Mouse (Mus musculus) G1E (cell line): Measurements from ENCODE around the gene Kat6b.

Experiments used
- CTCF ChIP-seq: IDR thresholded peaks from 2 replicates; pipeline ENCODE4 v1.5.1; 2012; ENCODE audit warnings: low read depth, low read length, inconsistent platforms, mixed read lengths
- GATA1 ChIP-seq: IDR thresholded peaks from 2 replicates; pipeline ENCODE4 v1.6.1; 2012; ENCODE audit warnings: borderline replicate concordance, low read length, inconsistent platforms, mixed read lengths
- GATA2 ChIP-seq: IDR thresholded peaks from 2 replicates; pipeline ENCODE4 v1.6.1; 2012; ENCODE audit warnings: low read depth, low read length, inconsistent platforms, borderline replicate concordance
- POLR2AphosphoS5 ChIP-seq: IDR thresholded peaks from 2 replicates; pipeline ENCODE4 v1.6.1; 2012; ENCODE audit warnings: low read depth, low read length, inconsistent platforms; ENCODE audit not compliant: insufficient replicate concordance
- TAL1 ChIP-seq: conservative IDR thresholded peaks from 2 replicates; pipeline ENCODE4 v1.6.1; 2012; ENCODE audit warnings: low read depth, low read length, inconsistent platforms, mixed read lengths

DNA sequence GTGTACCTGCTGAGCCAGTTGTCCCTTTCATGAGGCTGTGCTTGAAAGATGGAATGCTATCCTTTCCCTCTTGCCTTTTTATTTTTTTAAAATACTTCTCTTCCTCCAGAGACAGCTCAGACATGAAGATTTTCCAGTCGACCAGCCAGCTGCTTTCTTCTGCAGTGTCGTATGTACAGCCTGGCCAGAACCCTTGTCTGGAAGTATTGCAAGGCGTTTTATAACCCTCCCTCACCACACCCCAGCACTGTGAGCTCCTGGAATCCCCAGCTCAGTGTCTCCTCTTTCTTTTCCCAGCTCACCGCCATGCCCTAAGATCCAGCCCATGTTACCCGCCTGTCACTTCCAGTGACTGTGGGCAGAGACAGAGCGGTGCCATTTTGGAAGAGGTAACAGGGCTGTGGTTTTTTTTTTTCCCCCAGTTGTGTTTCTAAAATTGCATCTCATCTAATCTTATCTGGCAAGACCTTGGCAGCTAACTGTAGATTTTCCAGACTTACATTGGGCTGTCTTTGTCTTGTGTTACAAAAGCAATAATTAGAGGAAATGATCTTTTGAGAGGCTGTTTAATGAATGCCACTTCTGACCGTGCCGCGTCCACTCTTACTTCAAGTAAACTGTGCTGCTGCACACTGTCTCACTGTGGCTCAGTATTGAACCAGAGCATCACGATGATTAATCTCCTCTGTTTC lies 77.4 kb downstream of the Kat6b start:
- TF ChIP-seq CTCF (no peak), TAL1 (no peak), POLR2AphosphoS5 (no peak), GATA1 (no peak), GATA2 (no peak)
